Mouse (Mus musculus): ENCODE data around the gene Hcn1.

Gene Hcn1

GRCm38 (mm10) chr13:117706986-117707738, 105.0 kb downstream of the Hcn1 start:
- H3K27me3 ChIP-seq (ENCODE audit: insufficient read depth, low read length), result no peaks in the 10 kb centered on the region
- TF ChIP-seq POU5F1 (IDR thresholded peaks at IDR 0.05; ENCODE audit: borderline replicate concordance, low read length) (no peak), CTCF (conservative IDR thresholded peaks at IDR 0.05; ENCODE audit: low read length) (no peak), NANOG (IDR thresholded peaks at IDR 0.05; ENCODE audit: borderline replicate concordance, low read length) (no peak)
- H3K9me3 ChIP-seq (ENCODE audit: low read length), result no peaks in the 10 kb centered on the region
- no peaks in the 10 kb centered on the region for H3K36me3 ChIP-seq (ENCODE audit: insufficient read depth, low read length)
- no peak overlapping the region for H3K4me3 ChIP-seq (replicated peaks; ENCODE audit: low read length)
- H3K4me1 ChIP-seq (replicated peaks; ENCODE audit: low read depth, low read length), result no peaks in the 10 kb centered on the region

- H3K4me3 ChIP-seq (replicated peaks; ENCODE audit: low read length), result no peak overlapping the region
- no peaks in the 10 kb centered on the region for H3K4me1 ChIP-seq (replicated peaks; ENCODE audit: low read depth, low read length)
- no peaks in the 10 kb centered on the region for H3K27me3 ChIP-seq (ENCODE audit: insufficient read depth, low read length)
- TF ChIP-seq NANOG (IDR thresholded peaks at IDR 0.05; ENCODE audit: borderline replicate concordance, low read length) (no peak), POU5F1 (IDR thresholded peaks at IDR 0.05; ENCODE audit: borderline replicate concordance, low read length) (no peak), CTCF (conservative IDR thresholded peaks at IDR 0.05; ENCODE audit: low read length) (no peak)
- H3K36me3 ChIP-seq (ENCODE audit: insufficient read depth, low read length), result no peaks in the 10 kb centered on the region
- no peaks in the 10 kb centered on the region for H3K9me3 ChIP-seq (ENCODE audit: low read length)
Measured at GRCm38 (mm10) chr13:117710811-117711210, 108.7 kb downstream of the Hcn1 start.

- TF ChIP-seq POU5F1 (IDR thresholded peaks at IDR 0.05; ENCODE audit: borderline replicate concordance, low read length) (no peak), NANOG (IDR thresholded peaks at IDR 0.05; ENCODE audit: borderline replicate concordance, low read length) (no peak), CTCF (conservative IDR thresholded peaks at IDR 0.05; ENCODE audit: low read length) (no peak)
- Histone ChIP-seq H3K36me3 (ENCODE audit: insufficient read depth, low read length) (no peaks in the 10 kb centered on the region), H3K9me3 (ENCODE audit: low read length) (no peaks in the 10 kb centered on the region), H3K27me3 (ENCODE audit: insufficient read depth, low read length) (no peaks in the 10 kb centered on the region), H3K4me3 (replicated peaks; ENCODE audit: low read length) (no peak overlapping the region), H3K4me1 (replicated peaks; ENCODE audit: low read depth, low read length) (no peaks in the 10 kb centered on the region)
Measured at GRCm38 (mm10) chr13:117722090-117722489, 120.0 kb downstream of the Hcn1 start.

GRCm38 (mm10) chr13:117724083-117724482, 122.0 kb downstream of the Hcn1 start:
- H3K4me3 ChIP-seq (replicated peaks; ENCODE audit: low read length), result no peak overlapping the region
- H3K9me3 ChIP-seq (ENCODE audit: low read length), result no peaks in the 10 kb centered on the region
- H3K36me3 ChIP-seq (ENCODE audit: insufficient read depth, low read length), result no peaks in the 10 kb centered on the region
- TF ChIP-seq CTCF (conservative IDR thresholded peaks at IDR 0.05; ENCODE audit: low read length) (no peak), NANOG (IDR thresholded peaks at IDR 0.05; ENCODE audit: borderline replicate concordance, low read length) (no peak), POU5F1 (IDR thresholded peaks at IDR 0.05; ENCODE audit: borderline replicate concordance, low read length) (no peak)
- no peaks in the 10 kb centered on the region for H3K27me3 ChIP-seq (ENCODE audit: insufficient read depth, low read length)
- H3K4me1 ChIP-seq (replicated peaks; ENCODE audit: low read depth, low read length), result no peaks in the 10 kb centered on the region

- no peak overlapping the region for H3K4me3 ChIP-seq (replicated peaks; ENCODE audit: low read length)
- H3K27me3 ChIP-seq (ENCODE audit: insufficient read depth, low read length), result no peaks in the 10 kb centered on the region
- no peaks in the 10 kb centered on the region for H3K4me1 ChIP-seq (replicated peaks; ENCODE audit: low read depth, low read length)
- no peaks in the 10 kb centered on the region for H3K36me3 ChIP-seq (ENCODE audit: insufficient read depth, low read length)
- no peak for TF ChIP-seq POU5F1 (IDR thresholded peaks at IDR 0.05; ENCODE audit: borderline replicate concordance, low read length)
- TF ChIP-seq CTCF (conservative IDR thresholded peaks at IDR 0.05; ENCODE audit: low read length), result no peak
- no peak for TF ChIP-seq NANOG (IDR thresholded peaks at IDR 0.05; ENCODE audit: borderline replicate concordance, low read length)
- H3K9me3 ChIP-seq (ENCODE audit: low read length), result no peaks in the 10 kb centered on the region
Measured at GRCm38 (mm10) chr13:117728393-117728792, 126.3 kb downstream of the Hcn1 start.

- Histone ChIP-seq H3K36me3 (ENCODE audit: insufficient read depth, low read length) (no peaks in the 10 kb centered on the region), H3K4me3 (replicated peaks; ENCODE audit: low read length) (no peak overlapping the region), H3K4me1 (replicated peaks; ENCODE audit: low read depth, low read length) (no peaks in the 10 kb centered on the region), H3K9me3 (ENCODE audit: low read length) (no peaks in the 10 kb centered on the region), H3K27me3 (ENCODE audit: insufficient read depth, low read length) (no peaks in the 10 kb centered on the region)
- TF ChIP-seq POU5F1 (IDR thresholded peaks at IDR 0.05; ENCODE audit: borderline replicate concordance, low read length) (no peak), CTCF (conservative IDR thresholded peaks at IDR 0.05; ENCODE audit: low read length) (no peak), NANOG (IDR thresholded peaks at IDR 0.05; ENCODE audit: borderline replicate concordance, low read length) (no peak)
Measured at GRCm38 (mm10) chr13:117732738-117733137, 130.6 kb downstream of the Hcn1 start.

GRCm38 (mm10) chr13:117744451-117744850, 142.3 kb downstream of the Hcn1 start:
- no peak for TF ChIP-seq POU5F1 (IDR thresholded peaks at IDR 0.05; ENCODE audit: borderline replicate concordance, low read length)
- TF ChIP-seq NANOG (IDR thresholded peaks at IDR 0.05; ENCODE audit: borderline replicate concordance, low read length), result no peak
- TF ChIP-seq CTCF (conservative IDR thresholded peaks at IDR 0.05; ENCODE audit: low read length), result no peak
- H3K4me1 ChIP-seq (replicated peaks; ENCODE audit: low read depth, low read length), result no peaks in the 10 kb centered on the region
- no peak overlapping the region for H3K4me3 ChIP-seq (replicated peaks; ENCODE audit: low read length)
- H3K36me3 ChIP-seq (ENCODE audit: insufficient read depth, low read length), result no peaks in the 10 kb centered on the region
- H3K9me3 ChIP-seq (ENCODE audit: low read length), result no peaks in the 10 kb centered on the region
- H3K27me3 ChIP-seq (ENCODE audit: insufficient read depth, low read length), result no peaks in the 10 kb centered on the region

- H3K9me3 ChIP-seq (ENCODE audit: low read length), result no peaks in the 10 kb centered on the region
- H3K4me1 ChIP-seq (replicated peaks; ENCODE audit: low read depth, low read length), result no peaks in the 10 kb centered on the region
- H3K4me3 ChIP-seq (replicated peaks; ENCODE audit: low read length), result no peak overlapping the region
- no peaks in the 10 kb centered on the region for H3K36me3 ChIP-seq (ENCODE audit: insufficient read depth, low read length)
- TF ChIP-seq POU5F1 (IDR thresholded peaks at IDR 0.05; ENCODE audit: borderline replicate concordance, low read length), result no peak
- no peak for TF ChIP-seq CTCF (conservative IDR thresholded peaks at IDR 0.05; ENCODE audit: low read length)
- no peak for TF ChIP-seq NANOG (IDR thresholded peaks at IDR 0.05; ENCODE audit: borderline replicate concordance, low read length)
- no peaks in the 10 kb centered on the region for H3K27me3 ChIP-seq (ENCODE audit: insufficient read depth, low read length)
Measured at GRCm38 (mm10) chr13:117745173-117745572, 143.1 kb downstream of the Hcn1 start.

GRCm38 (mm10) chr13:117765487-117765886, 163.4 kb downstream of the Hcn1 start:
- no peaks in the 10 kb centered on the region for H3K27me3 ChIP-seq (ENCODE audit: insufficient read depth, low read length)
- TF ChIP-seq POU5F1 (IDR thresholded peaks at IDR 0.05; ENCODE audit: borderline replicate concordance, low read length), result no peak
- no peak for TF ChIP-seq NANOG (IDR thresholded peaks at IDR 0.05; ENCODE audit: borderline replicate concordance, low read length)
- TF ChIP-seq CTCF (conservative IDR thresholded peaks at IDR 0.05; ENCODE audit: low read length), result no peak
- no peaks in the 10 kb centered on the region for H3K9me3 ChIP-seq (ENCODE audit: low read length)
- H3K36me3 ChIP-seq (ENCODE audit: insufficient read depth, low read length), result no peaks in the 10 kb centered on the region
- no peaks in the 10 kb centered on the region for H3K4me1 ChIP-seq (replicated peaks; ENCODE audit: low read depth, low read length)
- H3K4me3 ChIP-seq (replicated peaks; ENCODE audit: low read length), result no peak overlapping the region

Data from E14TG2a.4 (cell line).